Mouse (Mus musculus) thymus, postnatal 25 days (tissue): ENCODE results near the gene Gm49394.

Experiments used
- DNase-seq: peaks from one replicate; pipeline ENCODE4 v3.0.0; 2022

The Gm49394 gene

GRCm38 (mm10) chr7:142669751-142670625 lies at the start of gene Gm49394:
TSS of gene Gm49394 (minus strand) at chr7:142669942.
- DNase-seq = no peak

- DNase-seq = peak; percentile 46
Observed at GRCm38 (mm10) chr7:142714783-142715498, 45.2 kb upstream of the Gm49394 start.

DNA sequence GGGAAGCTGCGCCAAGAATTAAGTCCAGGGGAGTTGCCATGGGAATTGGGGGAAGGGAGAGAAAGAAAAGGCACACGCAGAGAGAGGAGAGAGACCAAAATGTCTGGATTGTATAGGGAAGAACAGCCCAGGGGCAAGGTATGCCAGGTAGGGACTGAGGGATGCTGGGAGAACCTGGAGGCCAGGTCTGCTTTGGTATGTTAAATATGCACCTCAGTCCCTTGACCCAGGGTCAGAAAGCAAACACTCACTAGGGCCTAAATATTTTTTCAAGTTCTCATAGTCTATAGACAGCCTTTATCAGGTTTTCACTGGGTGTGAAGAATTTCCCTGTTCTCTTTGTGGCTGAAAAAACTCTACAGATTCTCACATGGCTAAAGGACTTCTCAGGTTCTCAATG lies 37.1 kb upstream of the Gm49394 start:
- DNase-seq = no peak

GRCm38 (mm10) chr7:142699334-142699860 lies 29.7 kb upstream of the Gm49394 start:
- no peak for DNase-seq

- DNase-seq = no peak
Observed at GRCm38 (mm10) chr7:142678611-142679010, 8.9 kb upstream of the Gm49394 start.

DNA sequence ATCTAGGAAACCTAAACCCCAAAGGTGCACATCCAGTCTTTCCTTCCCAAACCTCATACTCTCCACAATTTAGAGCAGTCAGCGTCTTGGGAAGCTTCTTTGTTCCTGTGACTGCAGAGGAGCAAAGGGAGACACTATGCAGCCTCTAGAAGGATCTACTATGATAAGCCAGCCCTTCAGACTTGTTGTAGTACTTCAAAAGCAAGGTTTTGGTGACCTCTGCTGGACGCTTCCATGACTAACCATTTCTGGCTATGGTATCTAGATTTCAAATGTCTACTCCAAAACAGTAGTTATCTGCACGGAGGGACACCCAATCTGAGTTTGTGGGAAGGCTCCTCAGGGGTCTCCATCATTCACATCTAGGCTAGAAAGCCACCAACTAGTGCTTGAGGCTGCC lies 5.9 kb upstream of the Gm49394 start:
- DNase-seq = no peak

- no peak for DNase-seq
Observed at GRCm38 (mm10) chr7:142675141-142675540, 5.4 kb upstream of the Gm49394 start.

DNA sequence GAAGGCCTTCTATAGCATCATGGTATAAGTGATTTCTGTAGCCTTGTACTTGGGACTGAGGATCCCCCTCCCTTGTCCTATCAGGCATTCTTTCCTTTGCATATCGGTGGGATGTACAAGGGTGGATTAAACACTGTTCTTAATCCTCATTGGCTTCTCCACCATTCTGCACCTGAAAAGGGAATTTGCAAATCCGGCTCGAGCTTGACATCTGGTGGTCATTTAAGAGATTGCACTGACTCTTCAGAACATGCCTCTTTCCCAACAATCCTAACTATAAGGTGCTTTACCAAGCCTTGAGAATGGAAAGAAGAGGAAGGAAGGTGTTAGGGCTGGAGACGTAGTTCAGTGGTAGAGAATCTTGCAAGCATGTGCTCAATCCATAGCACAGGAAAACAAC lies 2.4 kb upstream of the Gm49394 start:
- DNase-seq = peak; percentile 23

GRCm38 (mm10) chr7:142671067-142671466 lies 1.3 kb upstream of the Gm49394 start:
- DNase-seq = no peak

- no peak for DNase-seq
Observed at GRCm38 (mm10) chr7:142668328-142668727, 1.4 kb downstream of the Gm49394 start.

GRCm38 (mm10) chr7:142667521-142667920 lies 2.2 kb downstream of the Gm49394 start:
- DNase-seq = no peak

- DNase-seq = no peak
Observed at GRCm38 (mm10) chr7:142666659-142667058, 3.1 kb downstream of the Gm49394 start, which contains the start of gene Igf2. TSS of gene Igf2 (minus strand) at chr7:142666816.

DNA sequence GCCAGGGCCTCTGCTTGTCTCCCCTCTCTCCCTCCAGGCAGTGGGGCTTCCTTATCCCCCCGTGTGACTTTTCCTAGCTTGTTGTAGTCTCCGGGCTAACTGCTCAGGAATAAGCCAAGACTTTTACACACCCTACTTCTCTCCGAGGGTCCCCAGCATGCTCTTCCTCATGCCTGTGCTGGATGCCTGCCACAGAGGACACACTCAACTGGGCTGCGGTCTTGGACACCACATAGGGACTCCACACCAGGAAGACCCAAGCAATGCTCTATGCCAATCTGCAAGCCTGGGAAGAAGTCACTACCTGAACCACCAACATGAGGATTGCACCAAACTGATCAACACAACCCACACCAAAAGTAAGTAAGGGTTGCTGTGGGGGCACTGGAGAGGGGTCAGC lies 3.6 kb downstream of the Gm49394 start:
- no peak for DNase-seq

GRCm38 (mm10) chr7:142665364-142665763 lies 4.4 kb downstream of the Gm49394 start:
- no peak for DNase-seq

GRCm38 (mm10) chr7:142664465-142665029 lies 5.2 kb downstream of the Gm49394 start:
- no peak for DNase-seq

DNA sequence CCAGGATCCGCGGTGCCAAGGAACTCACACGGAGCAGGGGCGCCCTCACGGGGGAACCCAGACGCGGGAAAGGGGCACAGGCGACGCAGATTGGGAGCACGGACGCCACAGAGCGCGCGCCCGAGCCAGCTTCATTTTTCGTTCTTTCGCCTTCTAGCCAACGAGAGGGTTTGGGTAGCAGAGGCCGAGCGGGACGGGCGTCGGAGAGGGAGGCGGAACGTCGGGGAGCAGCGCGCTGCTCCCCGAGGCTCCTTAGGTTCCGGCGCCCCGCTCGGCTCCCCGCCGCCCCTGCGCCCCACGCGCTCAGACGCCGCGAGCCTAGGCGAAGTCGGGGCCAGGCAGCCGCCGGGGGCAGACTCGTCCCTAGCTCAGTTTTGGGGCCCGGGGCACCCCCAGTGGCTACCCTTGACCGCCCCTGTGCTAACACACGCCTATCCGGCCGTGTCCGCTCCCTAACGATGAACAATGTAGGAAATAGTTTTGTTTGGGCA lies 5.8 kb downstream of the Gm49394 start:
- no peak for DNase-seq

DNA sequence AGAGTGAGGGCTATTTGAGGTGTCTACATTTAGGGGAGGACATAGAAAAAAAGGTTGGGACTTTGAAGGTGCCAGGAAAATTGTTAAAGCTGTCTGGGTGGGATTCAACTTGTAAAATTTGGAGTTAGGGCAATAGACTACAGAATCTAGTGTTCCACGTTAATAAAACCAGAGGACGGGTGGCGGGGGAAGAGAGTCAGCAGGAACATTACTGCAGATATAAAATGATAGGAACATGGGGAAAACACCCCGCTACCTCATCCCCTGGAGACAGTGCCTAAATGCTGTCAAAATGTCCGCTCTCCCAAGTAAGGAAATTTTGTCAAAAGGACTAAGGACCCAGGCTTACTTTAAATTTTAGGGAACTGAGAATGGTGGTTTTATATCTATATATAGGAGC lies 6.6 kb downstream of the Gm49394 start:
- no peak for DNase-seq

- DNase-seq = no peak
Observed at GRCm38 (mm10) chr7:142661811-142662210, 7.9 kb downstream of the Gm49394 start.

DNA sequence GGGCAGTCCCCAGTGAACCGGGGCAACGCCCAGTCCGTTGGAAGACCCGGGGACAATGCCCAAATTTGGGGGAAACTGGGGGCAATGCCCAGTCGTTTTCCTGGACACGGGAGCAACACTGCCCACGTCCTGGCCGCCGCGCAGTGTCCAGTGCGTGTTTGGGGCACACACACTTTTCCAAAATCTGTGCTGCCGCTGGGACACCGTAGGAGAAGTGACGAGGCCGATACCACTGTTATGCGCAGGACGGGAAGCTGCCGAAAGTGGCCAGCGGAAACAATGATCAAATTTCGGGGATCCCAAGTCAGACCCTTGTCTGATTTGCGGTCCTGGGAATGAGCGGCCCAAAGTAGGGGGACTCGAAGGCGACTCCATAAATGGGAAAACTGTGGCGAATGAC lies 8.7 kb downstream of the Gm49394 start:
- no peak for DNase-seq

DNA sequence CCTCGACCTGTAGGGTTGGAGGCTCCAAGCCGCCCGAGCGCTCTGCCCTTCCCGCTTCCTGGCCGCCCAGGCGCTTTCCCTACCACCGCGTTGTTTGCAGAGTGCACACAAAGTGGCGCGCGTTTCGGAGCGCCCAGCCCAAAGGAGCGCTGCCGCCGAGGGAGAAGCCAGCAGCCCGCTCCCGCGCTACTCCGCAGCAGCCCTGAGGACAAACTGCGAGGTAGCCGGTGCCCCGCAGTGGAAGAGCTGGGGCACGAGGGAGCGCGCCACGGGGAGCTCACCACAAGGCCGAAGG lies 9.1 kb downstream of the Gm49394 start:
- no peak for DNase-seq

DNA sequence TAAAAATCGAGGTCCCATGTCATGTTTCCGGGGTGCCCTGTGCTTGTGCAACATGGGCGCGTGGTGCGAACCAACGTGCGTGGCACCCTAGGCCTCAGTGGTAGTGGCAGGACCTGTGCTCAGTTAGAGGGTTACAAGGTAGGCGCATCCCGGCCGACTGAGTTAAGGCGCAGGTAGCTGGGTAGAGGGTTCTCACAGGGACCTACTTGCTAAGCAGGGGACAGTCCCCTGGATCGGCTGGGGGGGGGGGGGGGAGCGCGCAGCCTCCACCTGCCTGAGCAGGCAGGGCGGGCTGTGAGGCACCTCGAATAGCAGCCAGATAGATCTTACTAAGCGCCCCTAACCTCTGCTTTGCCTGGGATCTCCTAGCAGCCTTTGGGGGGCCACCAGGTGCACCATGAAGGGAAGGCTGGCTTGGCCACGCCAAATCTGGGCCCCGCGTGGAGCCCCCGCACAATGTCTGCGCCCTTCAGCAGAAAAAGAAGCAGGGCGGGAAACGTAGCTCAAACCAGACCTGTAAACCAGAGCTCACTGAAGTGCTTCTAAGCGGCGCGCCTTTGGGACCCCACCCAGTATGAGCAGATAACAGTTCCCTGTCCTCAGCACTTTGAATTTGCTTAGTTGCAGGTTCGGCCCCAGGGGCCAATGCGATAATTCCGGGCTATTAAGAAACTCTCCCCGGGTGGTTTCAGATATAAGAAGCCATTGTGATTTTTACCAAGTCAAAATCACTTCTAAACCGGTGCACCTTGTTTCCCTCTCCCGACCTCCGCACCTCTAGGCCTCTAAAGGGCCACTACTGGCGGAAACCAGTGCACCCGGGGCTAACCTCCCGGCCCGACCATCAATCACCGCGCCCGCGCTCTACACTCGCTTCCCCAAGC lies 9.7 kb downstream of the Gm49394 start:
- DNase-seq = no peak

DNA sequence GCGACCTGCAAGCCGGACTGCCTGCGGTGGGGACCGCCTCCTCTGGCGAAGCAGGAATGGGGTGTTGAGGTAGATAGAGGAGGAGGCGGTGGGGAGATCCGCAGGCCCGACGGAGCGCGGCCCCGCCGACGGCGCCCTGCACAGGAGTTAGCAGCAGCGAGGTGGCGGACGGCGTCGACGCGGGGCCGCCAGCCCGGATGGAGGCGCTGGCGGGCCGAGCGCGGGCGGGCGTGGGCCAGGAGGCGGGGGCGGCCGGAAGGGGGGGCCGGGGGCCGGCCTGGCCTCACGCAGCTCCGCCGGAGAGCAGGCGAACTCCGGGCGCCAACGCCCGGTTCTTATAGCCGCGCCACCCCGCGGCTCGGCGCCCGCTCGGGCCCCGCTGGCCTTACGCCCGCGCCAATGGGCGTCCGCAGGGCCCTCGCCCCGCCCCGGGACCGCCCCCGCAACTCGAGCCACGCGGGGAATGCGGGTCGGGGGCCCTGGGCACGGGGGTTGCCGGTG lies 10.5 kb downstream of the Gm49394 start:
- no peak for DNase-seq
